Mouse (Mus musculus) heart, adult 9 months (tissue): Measurements from ENCODE around the gene Gga1.

ENCODE experiments used
- DNase-seq, 2 experiments: peaks; one replicate each; pipeline ENCODE4 v3.0.0; 2022; ENCODE audit warnings: low spot score in 2 of 2

Gene Gga1

GRCm38 (mm10) chr15:78937311-78937710 lies 60.3 kb downstream of the Gga1 start:
- DNase-seq = no peak

- no peak for DNase-seq
Observed at GRCm38 (mm10) chr15:78937963-78938362, 61.0 kb downstream of the Gga1 start.

- DNase-seq = no peak
Observed at GRCm38 (mm10) chr15:78940325-78940724, 63.3 kb downstream of the Gga1 start.

GRCm38 (mm10) chr15:78942663-78943062 lies 65.7 kb downstream of the Gga1 start:
- peak; percentile 78 to 84 for DNase-seq
